Mouse (Mus musculus) spleen, adult 2 months (tissue): ENCODE measurements at regions not wholly inside any gene's neighbourhood (a gene's known extent, or its start where the extent isn't known, plus 50 kb on each side); places are given as distances from the start of the nearest gene placed in this dataset.

Experiments
- CTCF ChIP-seq: fragments of 200-500 bp; IDR thresholded peaks from 2 replicates; pipeline ENCODE4 v1.5.1; 2011; ENCODE audit warnings: mild to moderate bottlenecking, inconsistent platforms; ENCODE audit not compliant: insufficient read depth, insufficient read length, insufficient replicate concordance; ENCODE audit errors: extremely low read depth
- POLR2A ChIP-seq: fragments of 200-500 bp; IDR thresholded peaks from 2 replicates; pipeline ENCODE4 v1.6.1; 2011; ENCODE audit warnings: low read depth, low read length, inconsistent platforms

- TF ChIP-seq POLR2A (no peak), CTCF (no peak)
These were observed 195.3 kb upstream of the Tle3 start for GRCm38 (mm10) chr9:61176856-61177255.
